Mouse (Mus musculus) gonadal fat pad, adult 2 months (tissue): Measurements from ENCODE around the gene Calm4. TPM values are rescaled to one million over a fixed set of nuclear protein-coding genes. Genes with fewer than 3 reads are reported as not detected.

Experiments
- DNase-seq: peaks from one replicate; pipeline ENCODE4 v3.0.0-alpha.2; 2012; ENCODE audit warnings: low read depth
- polyA plus RNA-seq: library from polyadenylated mRNA; depleted of rRNA; stranded (reverse); fragments of >200 nt; gene quantifications from 2 replicates; pipeline ENCODE4 v1.2.3, GENCODE M21; 2012; rRNA removed

Gene Calm4
- polyA plus RNA-seq, 1 experiment, result not detected

- DNase-seq, result no peak
These were observed 18.7 kb downstream of the Calm4 start for GRCm38 (mm10) chr13:3856252-3856651.

GRCm38 (mm10) chr13:3861251-3861650 lies 23.7 kb downstream of the Calm4 start:
- DNase-seq, result no peak

GRCm38 (mm10) chr13:3862325-3862724 lies 24.8 kb downstream of the Calm4 start:
- DNase-seq, result no peak

- DNase-seq, result no peak
These were observed 25.5 kb downstream of the Calm4 start for GRCm38 (mm10) chr13:3862922-3863580.

- DNase-seq, result no peak
These were observed 28.2 kb downstream of the Calm4 start for GRCm38 (mm10) chr13:3865648-3866354.

GRCm38 (mm10) chr13:3866355-3867052 lies 28.9 kb downstream of the Calm4 start:
- DNase-seq, result no peak

GRCm38 (mm10) chr13:3867158-3867557 lies 29.6 kb downstream of the Calm4 start:
- DNase-seq, result no peak

- DNase-seq, result no peak
These were observed 32.3 kb downstream of the Calm4 start for GRCm38 (mm10) chr13:3869901-3870300.

GRCm38 (mm10) chr13:3872832-3873231 lies 35.3 kb downstream of the Calm4 start:
- no peak for DNase-seq

GRCm38 (mm10) chr13:3876448-3876847 lies 38.9 kb downstream of the Calm4 start:
- DNase-seq, result no peak

- DNase-seq, result no peak
These were observed 39.6 kb downstream of the Calm4 start for GRCm38 (mm10) chr13:3877185-3877584.

- DNase-seq, result no peak
These were observed 40.2 kb downstream of the Calm4 start for GRCm38 (mm10) chr13:3877679-3878220.

- no peak for DNase-seq
These were observed 49.1 kb downstream of the Calm4 start for GRCm38 (mm10) chr13:3886663-3887062.

Other genes with a start within 250 kb of the Calm4 start
- 4.8 and 5.0 TPM in 2 replicates for gene Fam208b, start 226.6 kb upstream of the Calm4 start, polyA plus RNA-seq
- 13.1 and 14.4 TPM in 2 replicates for gene Asb13, start 203.7 kb upstream of the Calm4 start, polyA plus RNA-seq
- 117 and 186 TPM in 2 replicates for gene Calml3, start 33.4 kb upstream of the Calm4 start, polyA plus RNA-seq
- gene Calm5, start 16.4 kb downstream of the Calm4 start, polyA plus RNA-seq, result not detected in 2 replicates
- 23.2 and 36.6 TPM in 2 replicates for gene Net1, start 80.5 kb downstream of the Calm4 start, polyA plus RNA-seq
- gene Tubal3, start 80.5 kb downstream of the Calm4 start, polyA plus RNA-seq, result not detected in 2 replicates
- not detected in 2 replicates for gene Ucn3, start 107.6 kb downstream of the Calm4 start, polyA plus RNA-seq
- 1.3 and 2.0 TPM in 2 replicates for gene Akr1c14, start 211.3 kb downstream of the Calm4 start, polyA plus RNA-seq